Mouse (Mus musculus) stomach, embryonic 15.5 days (tissue): ENCODE results near the gene Gm49396. TPM values are rescaled to one million over a fixed set of nuclear protein-coding genes. Genes with fewer than 3 reads are reported as not detected.
A peak's percentile ranks its signal among the peaks of the same experiment; 100 is the strongest.

Experiments
- ATAC-seq: fragments of 200-750 bp; cut with Nextera tagmentation; 2 replicates; pipeline ENCODE4 v1.8.0; 2017; ENCODE audit warnings: low read depth, moderate number of reproducible peaks, moderate TSS enrichment; ENCODE audit not compliant: insufficient read depth, low FRiP score
- H3K27ac ChIP-seq: fragments of 300-500 bp; sonication (generic); 2 replicates; pipeline ENCODE4 v1.5.1; 2015; ENCODE audit warnings: mild to moderate bottlenecking, inconsistent platforms
- H3K27me3 ChIP-seq: fragments of 300-500 bp; sonication (generic); replicated peaks from 2 replicates; pipeline ENCODE4 v1.6.1; 2015; ENCODE audit warnings: inconsistent platforms
- H3K36me3 ChIP-seq: fragments of 300-500 bp; sonication (generic); 2 replicates; pipeline ENCODE4 v1.6.1; 2015; ENCODE audit warnings: inconsistent platforms
- H3K4me1 ChIP-seq: fragments of 300-500 bp; sonication (generic); 2 replicates; pipeline ENCODE4 v1.6.1; 2015; ENCODE audit warnings: inconsistent platforms
- H3K4me2 ChIP-seq: fragments of 300-500 bp; sonication (generic); 2 replicates; pipeline ENCODE4 v1.6.1; 2015; ENCODE audit warnings: mild to moderate bottlenecking, inconsistent platforms
- H3K4me3 ChIP-seq: fragments of 300-500 bp; sonication (generic); replicated peaks from 2 replicates; pipeline ENCODE4 v1.5.1; 2015; ENCODE audit warnings: inconsistent platforms
- H3K9ac ChIP-seq: fragments of 300-500 bp; sonication (generic); 2 replicates; pipeline ENCODE4 v1.6.1; 2015; ENCODE audit warnings: inconsistent platforms
- H3K9me3 ChIP-seq: fragments of 300-500 bp; sonication (generic); 2 replicates; pipeline ENCODE4 v1.6.1; 2016; ENCODE audit warnings: inconsistent platforms
- WGBS: fragments of 180-500 bp; shearing (Covaris S2); methylation state at CpG from one replicate; pipeline ENCODE4 v1.1.7; 2015; 5-methylcytosine and 5-hydroxymethylcytosine counted together
- polyA plus RNA-seq: library from polyadenylated mRNA; unstranded; fragments of >200 nt; fragmentation: Nextera tagmentation; extraction: Ambion mirVana; gene quantifications from 2 replicates; pipeline ENCODE4 v1.2.1, GENCODE M21; 2015

Gm49396 gene
- polyA plus RNA-seq, 1 experiment from 2014 or later, result 11.5 TPM

- H3K36me3 ChIP-seq, result peaks cover 43% of the 10 kb centered on the region
- 93% methylated on average over 11 of the region's 11 CpGs for WGBS
Measured at GRCm38 (mm10) chr7:30567555-30567954, 4.4 kb downstream of the Gm49396 start.

GRCm38 (mm10) chr7:30572389-30572788 lies 9.2 kb downstream of the Gm49396 start:
- Histone ChIP-seq H3K4me2 (no peak overlapping the region), H3K9ac (no peak overlapping the region), H3K9me3 (no peaks in the 10 kb centered on the region), H3K27me3 (no peaks in the 10 kb centered on the region), H3K4me1 (no peaks in the 10 kb centered on the region), H3K27ac (no peak overlapping the region), H3K4me3 (no peak overlapping the region), H3K36me3 (peaks cover 82% of the 10 kb centered on the region)
- 79% methylated on average over 5 of the region's 5 CpGs for WGBS
- no peak for ATAC-seq

More at GRCm38 (mm10) chr7:30567555-30567954, 4.4 kb downstream of the Gm49396 start:
- Histone ChIP-seq H3K4me2 (no peak overlapping the region), H3K27ac (no peak overlapping the region), H3K9ac (no peak overlapping the region), H3K9me3 (no peaks in the 10 kb centered on the region), H3K4me1 (peaks cover 6% of the 10 kb centered on the region; the same call in 1 of the 2 replicates), H3K27me3 (no peaks in the 10 kb centered on the region), H3K4me3 (no peak overlapping the region)
- no peak for ATAC-seq

GRCm38 (mm10) chr7:30572969-30573368 lies 9.8 kb downstream of the Gm49396 start:
- Histone ChIP-seq H3K9ac (no peak overlapping the region), H3K4me3 (no peak overlapping the region), H3K4me1 (no peaks in the 10 kb centered on the region), H3K27me3 (no peaks in the 10 kb centered on the region), H3K27ac (no peak overlapping the region), H3K9me3 (no peaks in the 10 kb centered on the region), H3K36me3 (peaks cover 88% of the 10 kb centered on the region), H3K4me2 (no peak overlapping the region)
- WGBS, result 77% methylated on average over 2 of the region's 2 CpGs
- no peak for ATAC-seq

GRCm38 (mm10) chr7:30579950-30580349 lies 16.8 kb downstream of the Gm49396 start:
- H3K36me3 ChIP-seq, result peaks cover 94% of the 10 kb centered on the region
- no peak overlapping the region for H3K4me3 ChIP-seq
- no peak overlapping the region for H3K4me2 ChIP-seq
- H3K9me3 ChIP-seq, result no peaks in the 10 kb centered on the region
- no peak overlapping the region for H3K9ac ChIP-seq
- H3K4me1 ChIP-seq, result no peaks in the 10 kb centered on the region
- WGBS, result 91% methylated on average over 8 of the region's 8 CpGs
- ATAC-seq, result no peak
- H3K27ac ChIP-seq, result no peak overlapping the region
- no peaks in the 10 kb centered on the region for H3K27me3 ChIP-seq

- Histone ChIP-seq H3K27me3 (no peaks in the 10 kb centered on the region), H3K9ac (no peak overlapping the region), H3K4me1 (peaks cover 2% of the 10 kb centered on the region; the same call in 1 of the 2 replicates), H3K4me3 (no peak overlapping the region), H3K27ac (no peak overlapping the region), H3K9me3 (no peaks in the 10 kb centered on the region), H3K36me3 (peaks cover 94% of the 10 kb centered on the region), H3K4me2 (no peak overlapping the region)
- ATAC-seq, result no peak
- WGBS, result 95% methylated on average over 16 of the region's 16 CpGs
Measured at GRCm38 (mm10) chr7:30581547-30581946, 18.4 kb downstream of the Gm49396 start.

GRCm38 (mm10) chr7:30584339-30584738 lies 21.2 kb downstream of the Gm49396 start:
- ATAC-seq, result no peak
- Histone ChIP-seq H3K4me2 (no peak overlapping the region), H3K4me1 (peaks cover 12% of the 10 kb centered on the region), H3K9ac (no peak overlapping the region), H3K27ac (no peak overlapping the region), H3K36me3 (peaks cover 75% of the 10 kb centered on the region), H3K4me3 (no peak overlapping the region), H3K9me3 (no peaks in the 10 kb centered on the region), H3K27me3 (no peaks in the 10 kb centered on the region)
- 93% methylated on average over 10 of the region's 10 CpGs for WGBS

GRCm38 (mm10) chr7:30585170-30585569 lies 22.0 kb downstream of the Gm49396 start:
- no peak overlapping the region for H3K27ac ChIP-seq
- H3K9me3 ChIP-seq, result no peaks in the 10 kb centered on the region
- no peak for ATAC-seq
- no peak overlapping the region for H3K4me2 ChIP-seq
- peaks cover 66% of the 10 kb centered on the region for H3K36me3 ChIP-seq
- WGBS, result 93% methylated on average over 7 of the region's 7 CpGs
- H3K9ac ChIP-seq, result no peak overlapping the region
- no peak overlapping the region for H3K4me3 ChIP-seq
- H3K4me1 ChIP-seq, result peaks cover 18% of the 10 kb centered on the region
- no peaks in the 10 kb centered on the region for H3K27me3 ChIP-seq

- Histone ChIP-seq H3K9ac (no peak overlapping the region), H3K4me1 (peaks cover 18% of the 10 kb centered on the region), H3K4me3 (peak overlapping the region; percentile 98), H3K27ac (no peak overlapping the region), H3K4me2 (0 out of 2 replicates have a peak overlapping the region, but pooled peaks have one; percentile 77), H3K27me3 (no peaks in the 10 kb centered on the region), H3K9me3 (no peaks in the 10 kb centered on the region), H3K36me3 (peaks cover 54% of the 10 kb centered on the region)
- WGBS, result 89% methylated on average over 28 of the region's 28 CpGs
- ATAC-seq, result no peak
Measured at GRCm38 (mm10) chr7:30586455-30587020, 23.4 kb downstream of the Gm49396 start.

- H3K4me1 ChIP-seq, result peaks cover 18% of the 10 kb centered on the region
- peak overlapping the region; percentile 98 for H3K4me3 ChIP-seq
- no peaks in the 10 kb centered on the region for H3K9me3 ChIP-seq
- peaks cover 39% of the 10 kb centered on the region for H3K36me3 ChIP-seq
- peak overlapping the region; percentile 95 for H3K27ac ChIP-seq
- no peaks in the 10 kb centered on the region for H3K27me3 ChIP-seq
- peak; percentile 13 for ATAC-seq
- peak overlapping the region; percentile 77 for H3K4me2 ChIP-seq
- H3K9ac ChIP-seq, result peak overlapping the region; percentile 98
- WGBS, result under 1% methylated on average over 66 of the region's 67 CpGs
Measured at GRCm38 (mm10) chr7:30587842-30588667, 24.9 kb downstream of the Gm49396 start.

GRCm38 (mm10) chr7:30588676-30589434 lies 25.7 kb downstream of the Gm49396 start, which contains the start of gene Kmt2b:
TSS of gene Kmt2b (minus strand) at chr7:30588726.
- WGBS, result under 1% methylated on average over 63 of the region's 68 CpGs
- Histone ChIP-seq H3K27me3 (no peaks in the 10 kb centered on the region), H3K4me1 (peaks cover 18% of the 10 kb centered on the region), H3K27ac (peak within 1 kb of the TSS; percentile 95), H3K4me2 (peak within 1 kb of the TSS; percentile 77), H3K36me3 (peaks cover 31% of the 10 kb centered on the region), H3K4me3 (peak within 1 kb of the TSS; percentile 98), H3K9me3 (no peaks in the 10 kb centered on the region), H3K9ac (peak within 1 kb of the TSS; percentile 98)
- peak; percentile 96 for ATAC-seq

- Histone ChIP-seq H3K4me2 (peak overlapping the region; percentile 77), H3K4me1 (peaks cover 18% of the 10 kb centered on the region), H3K4me3 (peak overlapping the region; percentile 98), H3K9ac (peak overlapping the region; percentile 26; the same call in 1 of the 2 replicates), H3K9me3 (no peaks in the 10 kb centered on the region), H3K27me3 (no peaks in the 10 kb centered on the region), H3K27ac (peak overlapping the region; percentile 95), H3K36me3 (peaks cover 24% of the 10 kb centered on the region)
- 24% methylated on average over 39 of the region's 40 CpGs for WGBS
- ATAC-seq, result peak; percentile 57
Measured at GRCm38 (mm10) chr7:30589435-30590301, 26.5 kb downstream of the Gm49396 start.
